Mouse (Mus musculus): ENCODE measurements around the gene Camsap3. TPM values are rescaled to one million over a fixed set of nuclear protein-coding genes. Genes with fewer than 3 reads are reported as not detected.

Camsap3 gene
- total RNA-seq, 2 experiments from 2014 or later: 0.36 to 0.54 TPM

GRCm38 (mm10) chr8:3654726-3655508 is 67.8 kb downstream of the Camsap3 start:
- no peak for DNase-seq
- intact Hi-C loops (cut with DNase I): no loop called here

GRCm38 (mm10) chr8:3655526-3655925 is 68.4 kb downstream of the Camsap3 start, which contains the start of gene Retn:
TSS of gene Retn (plus strand) at chr8:3655770.
- intact Hi-C loops (cut with DNase I): no loop called here
- DNase-seq: no peak

- intact Hi-C loops (cut with DNase I): no loop called here
- no peak for DNase-seq
Observed at GRCm38 (mm10) chr8:3656725-3657381, 69.8 kb downstream of the Camsap3 start.

Other genes starting within 250 kb of the Camsap3 start
- under 1 TPM in 1 of 2 experiments, not detected in 1; 0.28 TPM for gene A430078G23Rik, start 233.9 kb upstream of the Camsap3 start, total RNA-seq (2021)
- gene Arhgef18, start 194.3 kb upstream of the Camsap3 start, total RNA-seq (2021): 1 to 10 TPM; 7.9 to 9.1 TPM
- 1 to 10 TPM; 2.4 to 3.5 TPM for gene Pex11g, start 119.6 kb upstream of the Camsap3 start, total RNA-seq (2021)
- under 1 TPM in 1 of 2 experiments, not detected in 1; 0.15 TPM for gene Tex45, start 116.4 kb upstream of the Camsap3 start, total RNA-seq (2021)
- gene Zfp358, start 94.2 kb upstream of the Camsap3 start, total RNA-seq (2021): 10 to 100 TPM; 28.8 to 29.1 TPM
- gene Mcoln1, start 86.8 kb upstream of the Camsap3 start, total RNA-seq (2021): 10 to 100 TPM; 21.3 to 23.0 TPM
- 10 to 100 TPM in 1 of 2 experiments, 1 to 10 TPM in 1; 8.4 to 10.4 TPM for gene Pnpla6, start 71.9 kb upstream of the Camsap3 start, total RNA-seq (2021)
- gene C330021F23Rik, start 19.3 kb upstream of the Camsap3 start, total RNA-seq (2021): not detected
- 10 to 100 TPM in 1 of 2 experiments, 1 to 10 TPM in 1; 10.0 to 10.8 TPM for gene Xab2, start 34.0 kb downstream of the Camsap3 start, total RNA-seq (2021)
- gene Pet100, start 34.3 kb downstream of the Camsap3 start, total RNA-seq (2021): 10 to 100 TPM; 73.8 to 77.0 TPM
- not detected for gene Pcp2, start 38.3 kb downstream of the Camsap3 start, total RNA-seq (2021)
- 1 to 10 TPM; 2.4 to 3.0 TPM for gene Stxbp2, start 43.7 kb downstream of the Camsap3 start, total RNA-seq (2021)
- gene Retn, start 68.5 kb downstream of the Camsap3 start, total RNA-seq (2021): 1 to 10 TPM; 2.0 to 2.3 TPM
- gene Mcemp1, start 78.5 kb downstream of the Camsap3 start, total RNA-seq (2021): not detected
- not detected for gene Fcor, start 85.1 kb downstream of the Camsap3 start, total RNA-seq (2021)
- gene Trappc5, start 89.0 kb downstream of the Camsap3 start, total RNA-seq (2021): 10 to 100 TPM; 16.3 to 16.8 TPM
- not detected for gene Fcer2a, start 106.9 kb downstream of the Camsap3 start, total RNA-seq (2021)
- gene Clec4g, start 133.4 kb downstream of the Camsap3 start, total RNA-seq (2021): not detected
- under 1 TPM; 0.22 to 0.31 TPM for gene Cd209a, start 161.7 kb downstream of the Camsap3 start, total RNA-seq (2021)

Data from gastrocnemius, postnatal 36 days (tissue).